Mouse (Mus musculus): ENCODE measurements around the gene Nabp2.

The Nabp2 gene

DNA sequence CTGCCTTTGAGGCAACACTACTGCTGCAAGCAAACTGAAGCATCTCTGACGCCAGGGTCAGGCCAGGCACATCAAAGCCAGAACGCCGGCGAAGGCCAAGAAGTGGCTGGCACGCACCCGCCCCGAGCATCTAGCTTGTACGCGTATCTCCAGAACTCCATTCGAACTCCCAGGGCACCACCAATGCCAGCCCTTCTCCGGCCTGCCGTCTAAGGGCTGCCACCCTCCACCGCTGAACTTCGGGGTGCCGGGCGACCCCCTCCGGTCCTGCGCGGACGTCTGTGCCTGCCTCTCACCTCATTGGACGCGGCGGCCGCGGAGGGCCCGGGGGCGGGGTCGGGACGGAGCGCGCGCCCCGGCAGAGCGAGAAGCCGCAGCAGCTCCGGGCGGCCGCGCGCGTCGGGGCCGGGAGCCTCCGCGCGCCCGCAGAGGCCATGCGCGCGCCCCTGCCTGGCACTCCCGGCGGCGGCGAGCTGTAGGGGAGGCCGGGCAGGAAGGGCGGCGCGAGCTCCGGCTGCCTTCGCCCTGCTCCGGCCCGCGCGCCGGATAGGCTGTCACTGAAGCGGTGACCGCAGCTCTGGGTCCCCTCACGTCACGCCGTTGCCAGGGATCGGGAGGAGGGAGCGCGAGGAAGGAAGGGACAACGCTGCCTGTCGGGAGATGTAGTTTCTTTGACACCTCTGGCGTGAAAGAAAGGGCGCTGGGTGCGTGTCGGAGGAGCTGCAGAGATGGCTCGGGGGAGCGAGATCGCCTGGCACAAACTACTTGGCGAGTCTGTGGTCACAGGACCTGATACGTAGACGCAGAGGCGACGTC is 42.7 kb downstream of the Nabp2 start, which contains the start of gene Coq10a:
Gene Coq10a, minus strand, starts transcription at position 596 of the 816 bp plus-strand sequence.
- intact Hi-C loops (cut with DNase I) = no loop called here

DNA sequence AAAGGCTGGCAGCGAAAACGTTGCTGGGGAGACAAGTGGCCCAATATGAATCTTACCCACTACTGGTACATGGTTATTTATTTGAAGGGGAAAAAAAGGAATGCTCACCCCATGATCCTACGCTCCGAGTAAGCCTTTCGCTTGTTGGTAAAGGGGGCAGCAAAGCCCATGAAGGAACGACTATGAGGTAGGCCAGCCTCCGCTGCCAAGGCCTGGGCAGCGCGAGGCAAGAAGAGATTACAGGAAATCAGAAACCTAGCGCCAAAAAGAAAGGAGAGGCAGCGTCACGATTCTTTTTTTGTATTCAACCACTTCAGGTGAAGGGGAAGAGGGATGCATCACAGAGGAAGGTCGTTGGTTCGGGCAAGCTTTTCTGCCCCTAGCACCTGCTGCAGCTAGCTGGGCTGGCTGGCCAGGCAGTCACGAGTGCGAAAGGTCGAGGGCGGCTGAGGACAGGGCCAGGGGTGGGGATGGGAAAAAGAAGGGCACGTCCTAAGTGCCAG is 43.3 kb downstream of the Nabp2 start:
- intact Hi-C loops (cut with DNase I) = no loop called here

DNA sequence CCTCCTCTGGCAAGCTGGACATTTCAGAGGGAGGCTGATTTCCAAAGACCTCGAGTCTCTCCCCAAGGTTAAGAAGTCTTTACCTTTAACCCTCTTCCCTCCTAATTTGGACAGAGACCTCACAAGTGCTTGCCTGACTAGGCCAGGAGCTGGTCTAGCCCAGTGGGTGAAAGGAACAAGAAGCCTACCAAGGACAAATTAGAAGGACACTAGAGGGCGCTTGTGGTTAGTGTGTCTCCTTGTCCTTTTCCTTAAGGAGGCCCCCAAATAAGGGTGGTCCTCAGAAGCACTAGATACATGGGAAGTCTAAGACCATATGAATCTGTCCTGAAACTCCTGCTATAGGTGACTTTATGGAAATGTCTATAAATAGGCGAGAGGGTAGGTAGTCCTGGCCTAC is 48.7 kb downstream of the Nabp2 start:
- intact Hi-C loops (cut with DNase I) = no loop called here

DNA sequence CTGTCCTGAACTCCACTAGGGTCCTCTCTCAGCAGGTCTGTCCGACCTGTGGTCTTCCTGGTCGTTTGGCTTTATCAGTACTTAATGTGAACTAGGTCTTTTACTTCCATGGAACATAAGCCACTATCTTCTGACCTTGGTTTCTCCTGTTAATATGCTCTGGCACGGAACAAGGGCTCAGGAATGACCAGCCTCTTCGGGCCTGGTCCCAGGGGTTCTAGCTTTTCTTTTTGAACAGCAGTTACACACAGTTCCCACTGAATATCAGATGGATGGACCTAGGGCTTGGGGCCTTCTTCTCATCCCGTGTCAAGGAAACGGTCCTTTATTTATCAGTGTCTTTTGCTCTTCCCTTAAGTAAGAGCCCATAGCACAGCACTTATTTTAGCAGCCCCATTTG is 49.5 kb downstream of the Nabp2 start:
- intact Hi-C loops (cut with DNase I) = no loop called here

DNA sequence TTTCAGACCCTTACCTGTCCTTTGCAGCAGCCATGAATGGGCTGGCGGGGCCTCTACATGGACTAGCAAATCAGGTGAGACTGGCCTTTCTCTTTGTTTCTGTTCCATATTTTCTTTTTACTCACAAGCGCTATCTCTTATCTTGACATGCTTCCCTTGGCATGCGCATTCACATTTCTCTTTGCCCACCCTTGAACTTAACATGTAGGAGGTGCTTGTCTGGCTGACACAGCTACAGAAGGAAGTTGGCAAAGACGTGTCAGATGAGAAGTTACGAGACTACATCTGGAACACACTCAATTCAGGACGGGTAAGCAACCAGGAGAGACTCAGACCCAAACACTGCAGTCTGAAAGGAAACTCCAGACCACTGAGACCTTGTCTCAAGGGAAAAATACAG is 52.1 kb downstream of the Nabp2 start:
- intact Hi-C loops (cut with DNase I) = no loop called here

DNA sequence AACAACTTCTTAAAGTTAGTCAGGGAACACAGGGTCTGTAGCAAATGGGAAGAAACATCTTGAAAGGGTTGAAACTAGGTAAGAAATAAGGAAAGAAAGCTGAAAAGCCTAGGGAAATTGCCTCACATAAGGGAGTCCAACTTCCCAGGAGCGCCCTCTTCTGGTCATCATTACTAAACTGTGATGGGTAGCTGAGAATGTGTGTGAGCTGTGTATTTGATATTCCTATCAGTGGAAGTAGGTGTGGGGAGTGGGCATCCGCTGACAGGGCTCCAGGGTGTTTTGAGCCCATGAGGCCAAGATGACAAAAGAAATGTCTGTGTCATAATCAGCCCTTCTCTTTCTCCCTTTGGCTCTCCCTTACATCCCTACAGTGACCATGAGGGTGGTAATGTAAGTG is 52.5 kb downstream of the Nabp2 start:
- intact Hi-C loops (cut with DNase I) = no loop called here

Small RNA genes lying within 50 kb of the gene (microRNA-seq; reads per million reads assigned to microRNA genes)
- 0 reads per million in 2 experiments for gene Gm25361
- gene Gm26308 = 0 reads per million in 2 experiments
- 0.12 to 0.23 reads per million in 2 experiments for gene Mir6914
- gene Mir6915 = 0.23 to 0.99 reads per million in 2 experiments
- gene Mir8105 = 0.57 to 0.62 reads per million in 2 experiments

Data from adrenal gland (tissue).